Mouse (Mus musculus): Measurements from ENCODE around the gene Upp2.

GRCm38 (mm10) chr2:58599639-58600038, 32.5 kb downstream of the Upp2 start:
- TF ChIP-seq CTCF (IDR thresholded peaks at IDR 0.05; ENCODE audit: extremely low read depth, insufficient read length, insufficient replicate concordance, low read depth, low read length) = no peak
- no peak for TF ChIP-seq POLR2A (IDR thresholded peaks at IDR 0.05; ENCODE audit: low read depth, low read length)

All from small intestine, adult 2 months (tissue).